12 mouse cellular contexts compared by ENCODE assay signal in the genomic region with DNA sequence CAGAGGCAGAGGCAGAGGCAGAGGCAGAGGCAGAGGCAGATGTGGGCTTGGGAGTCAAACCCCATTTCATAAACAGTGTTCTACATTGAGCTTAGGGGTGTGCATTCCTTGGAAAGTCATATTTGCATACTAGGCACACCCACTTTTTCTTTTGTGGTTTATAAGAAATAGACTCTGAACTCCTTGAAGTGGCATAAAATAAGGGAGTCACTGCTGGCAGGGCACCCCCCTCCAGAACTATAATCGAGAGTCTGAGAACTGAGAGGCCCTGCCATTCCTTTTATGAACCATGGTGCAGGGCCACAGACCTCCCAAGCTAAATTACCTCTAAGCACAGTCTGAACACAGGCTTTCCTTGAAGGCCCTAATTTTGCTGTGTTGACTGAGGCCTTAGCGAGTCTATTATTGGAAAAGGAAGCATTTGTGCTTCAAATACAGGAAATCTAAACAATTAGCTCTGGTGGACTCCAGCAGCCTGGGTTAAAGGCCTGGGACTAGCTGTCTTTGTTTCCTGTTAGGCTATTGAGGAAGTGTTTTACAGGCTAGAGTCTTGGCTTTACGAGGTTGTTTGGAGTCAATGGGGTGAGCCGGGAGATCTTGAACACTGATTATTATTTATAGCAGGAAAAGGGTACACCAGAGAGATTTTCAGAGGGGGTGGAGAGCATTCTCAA. TPM values are rescaled to one million over a fixed set of nuclear protein-coding genes. Genes with fewer than 3 reads are reported as not detected.
DNase-seq lines count a peak whose midpoint lies in the region; ATAC-seq and TF ChIP-seq lines count a peak whose summit lies in the region.
"Had no signal": no experiment of that assay in that cellular context is flagged by ENCODE, and none has a peak within 500 bp of the region (broad histone marks: within the 10 kb centered on the region; RNA-seq: fewer than 3 reads in every experiment).

No protein-coding gene starts in this region.

- TF ChIP-seq CTCF in lung, embryonic 14.5 days (IDR thresholded peaks at IDR 0.05; ENCODE audit: low read depth) = no peak

- peak; percentile 34 for DNase-seq in lung, embryonic 14.5 days
- DNase-seq in lung, postnatal 25 days (ENCODE audit: low spot score) = no peak
- DNase-seq in kidney, postnatal 36 days = peak; percentile 14 to 30
- peak; percentile 17 for DNase-seq in yolk sac, embryonic 10.5 days (ENCODE audit: low spot score)
- no peak for DNase-seq in cerebellum, postnatal 4 days (ENCODE audit: low spot score in 2 of 2)
- DNase-seq: cerebellum, adult 2 months; lung, postnatal 36 days had no signal

- no peak; the same call in 1 of the 2 replicates for ATAC-seq in lung, embryonic 14.5 days (ENCODE audit: insufficient read depth)
- peak; percentile 89 for ATAC-seq in intestine, embryonic 15.5 days
- ATAC-seq in erythroid progenitor cell, adult 5-6 weeks (replicated peaks; ENCODE audit: low FRiP score, poor library complexity, severe bottlenecking) = no peak

- H3K4me1 ChIP-seq in lung, embryonic 14.5 days (ENCODE audit: insufficient read depth) = no peaks in the 10 kb centered on the region
- H3K4me1 ChIP-seq in intestine, embryonic 15.5 days (replicated peaks) = peaks cover 3% of the 10 kb centered on the region; the same call in 1 of the 2 replicates
- H3K4me1 ChIP-seq: heart, embryonic 10.5 days; hindbrain, embryonic 15.5 days had no signal

- no peaks in the 10 kb centered on the region for H3K9me3 ChIP-seq in lung, embryonic 14.5 days (ENCODE audit: low read depth, low read length)
- no peaks in the 10 kb centered on the region for H3K9me3 ChIP-seq in intestine, embryonic 15.5 days
- H3K9me3 ChIP-seq: heart, embryonic 10.5 days; hindbrain, embryonic 15.5 days had no signal

- H3K4me2 ChIP-seq in lung, embryonic 14.5 days = no peak overlapping the region
- no peak overlapping the region for H3K4me2 ChIP-seq in intestine, embryonic 15.5 days (replicated peaks)
- H3K4me2 ChIP-seq: hindbrain, embryonic 15.5 days had no signal

- H3K9ac ChIP-seq in lung, embryonic 14.5 days = no peak overlapping the region
- no peak overlapping the region for H3K9ac ChIP-seq in intestine, embryonic 15.5 days
- H3K9ac ChIP-seq: hindbrain, embryonic 15.5 days had no signal

- H3K27ac ChIP-seq in lung, embryonic 14.5 days (ENCODE audit: low read depth) = no peak overlapping the region
- peak overlapping the region; percentile 82 for H3K27ac ChIP-seq in intestine, embryonic 15.5 days
- H3K27ac ChIP-seq: heart, embryonic 10.5 days; hindbrain, embryonic 15.5 days had no signal

- 58% methylated on average over 4 of the region's 4 CpGs for WGBS in lung, embryonic 14.5 days
- 16% methylated on average over 4 of the region's 4 CpGs for WGBS in intestine, embryonic 15.5 days

- no peaks in the 10 kb centered on the region for H3K36me3 ChIP-seq in lung, embryonic 14.5 days (ENCODE audit: insufficient read depth)
- no peaks in the 10 kb centered on the region for H3K36me3 ChIP-seq in intestine, embryonic 15.5 days
- H3K36me3 ChIP-seq: heart, embryonic 10.5 days; hindbrain, embryonic 15.5 days had no signal

- no peak overlapping the region for H3K4me3 ChIP-seq in lung, embryonic 14.5 days (ENCODE audit: low read depth, low read length)
- no peak overlapping the region for H3K4me3 ChIP-seq in intestine, embryonic 15.5 days (replicated peaks)
- H3K4me3 ChIP-seq: heart, embryonic 10.5 days; hindbrain, embryonic 15.5 days had no signal

- H3K27me3 ChIP-seq in lung, embryonic 14.5 days (ENCODE audit: insufficient read depth, low read length) = no peaks in the 10 kb centered on the region
- no peaks in the 10 kb centered on the region for H3K27me3 ChIP-seq in intestine, embryonic 15.5 days (replicated peaks)
- H3K27me3 ChIP-seq: CH12.LX; hindbrain, embryonic 15.5 days had no signal

RNA-seq across cellular contexts. Expression of gene Dock7, which starts 31.3 kb away (rescaled TPM):
- 77.3 and 78.4 TPM in 2 replicates for polyA plus RNA-seq in lung, embryonic 14.5 days (2014; fragmentation: Nextera tagmentation; extraction: Ambion mirVana)
- polyA plus RNA-seq in intestine, embryonic 15.5 days (2015; fragmentation: Nextera tagmentation; extraction: Ambion mirVana) = 41.6 and 42.2 TPM in 2 replicates
- total RNA-seq in erythroid progenitor cell, adult 5-6 weeks (2015; ENCODE audit: low replicate concordance) = 2.5 and 5.8 TPM in 2 replicates
- 5.6 and 11.2 TPM in 2 replicates for total RNA-seq in erythroid progenitor cell, adult 5-6 weeks (2017; ENCODE audit: low replicate concordance)

RNA-seq across cellular contexts. Expression of gene Atg4c, which starts 41.7 kb away (rescaled TPM):
- polyA plus RNA-seq in lung, embryonic 14.5 days (2014; fragmentation: Nextera tagmentation; extraction: Ambion mirVana) = 11.3 and 12.3 TPM in 2 replicates
- 14.4 and 14.6 TPM in 2 replicates for polyA plus RNA-seq in intestine, embryonic 15.5 days (2015; fragmentation: Nextera tagmentation; extraction: Ambion mirVana)
- 1.8 and 2.9 TPM in 2 replicates for total RNA-seq in erythroid progenitor cell, adult 5-6 weeks (2015; ENCODE audit: low replicate concordance)
- total RNA-seq in erythroid progenitor cell, adult 5-6 weeks (2017; ENCODE audit: low replicate concordance) = 2.1 and 15.1 TPM in 2 replicates
- total RNA-seq: CH12.LX had no signal

Comparison
In these comparisons a context has a peak if more than half of its experiments do, and no peak if none do; other contexts are left out.
1. DNase-seq: peak in lung, embryonic 14.5 days (single experiment), kidney, postnatal 36 days (2 of 2) and yolk sac, embryonic 10.5 days (single experiment); none in lung, postnatal 25 days (single experiment) and cerebellum, postnatal 4 days (0 of 2).